Mouse (Mus musculus) gastrocnemius, adult 2 months (tissue): ENCODE measurements at regions not wholly inside any gene's neighbourhood (a gene's known extent, or its start where the extent isn't known, plus 50 kb on each side); places are given as distances from the start of the nearest gene placed in this dataset.
A peak's percentile ranks its signal among the peaks of the same experiment; 100 is the strongest.
"Not testable (repeated sequence)": the region's sequence is repeated elsewhere in the genome, so short reads cannot be mapped to it uniquely, and the experiment has no call there.

Experiments used
- DNase-seq: peaks from one replicate; pipeline ENCODE4 v3.0.0; 2022
- H3K27ac ChIP-seq: fragments of 200-600 bp; 2 replicates; pipeline ENCODE4 v1.8.1; 2022; ENCODE audit warnings: mild to moderate bottlenecking
- H3K4me3 ChIP-seq: fragments of 200-600 bp; 2 replicates; pipeline ENCODE4 v1.8.1; 2022; ENCODE audit warnings: mild to moderate bottlenecking, moderate library complexity
- CTCF ChIP-seq: fragments of 200-600 bp; IDR thresholded peaks from 2 replicates; pipeline ENCODE4 v1.8.1; 2022; ENCODE audit warnings: antibody characterized with exemption, mild to moderate bottlenecking, moderate library complexity
- intact Hi-C: fragments of 180-260 bp; cut with DNase I; formaldehyde crosslinking; loops from one replicate; pipeline ENCODE4 v1.15.1; 2025

DNA sequence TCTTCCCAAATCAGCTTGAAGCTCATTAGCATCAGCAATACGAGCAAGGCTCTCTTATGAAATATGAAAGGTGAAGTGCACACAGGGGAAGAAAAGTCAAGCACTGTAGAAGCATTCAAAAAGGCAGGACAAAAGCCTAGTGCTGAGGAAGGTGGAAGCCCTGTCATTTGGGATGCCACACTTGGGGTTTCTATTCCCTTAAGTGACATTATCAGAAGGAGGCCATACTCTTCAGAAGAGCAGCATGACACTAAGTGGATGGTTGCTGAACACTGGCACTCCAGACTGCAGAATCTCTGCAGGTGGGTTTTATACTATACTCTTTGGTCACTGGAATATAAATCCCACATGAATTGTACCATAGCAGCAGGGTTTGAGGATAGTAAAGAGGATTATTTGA, 120.4 kb upstream of the Pcsk1 start:
- Histone ChIP-seq H3K27ac (no peak overlapping the region), H3K4me3 (no peak overlapping the region)
- no peak for DNase-seq
- TF ChIP-seq CTCF, result no peak
- intact Hi-C loops, result no loop called here

DNA sequence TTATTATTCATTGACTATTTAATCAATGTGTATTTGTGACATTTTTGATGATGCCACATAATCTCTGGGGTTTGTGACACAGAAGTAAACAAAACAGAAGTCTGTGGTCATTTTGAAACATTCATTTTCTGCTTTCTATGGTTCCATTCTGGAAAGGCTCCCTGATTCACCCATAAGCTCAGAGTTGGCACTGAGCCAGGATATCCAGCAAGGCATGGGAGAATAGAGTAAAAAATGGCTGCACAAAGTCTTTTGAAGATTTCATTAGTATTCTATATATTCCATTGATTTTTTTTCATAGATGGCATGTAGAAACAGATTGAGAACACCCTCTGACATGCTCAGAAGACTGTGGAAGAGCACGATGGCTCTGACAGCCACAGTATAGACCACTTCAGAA, 133.8 kb upstream of the Pcsk1 start:
- no peak overlapping the region for H3K27ac ChIP-seq
- intact Hi-C loops, result no loop called here
- DNase-seq, result no peak
- no peak for TF ChIP-seq CTCF
- no peak overlapping the region for H3K4me3 ChIP-seq

DNA sequence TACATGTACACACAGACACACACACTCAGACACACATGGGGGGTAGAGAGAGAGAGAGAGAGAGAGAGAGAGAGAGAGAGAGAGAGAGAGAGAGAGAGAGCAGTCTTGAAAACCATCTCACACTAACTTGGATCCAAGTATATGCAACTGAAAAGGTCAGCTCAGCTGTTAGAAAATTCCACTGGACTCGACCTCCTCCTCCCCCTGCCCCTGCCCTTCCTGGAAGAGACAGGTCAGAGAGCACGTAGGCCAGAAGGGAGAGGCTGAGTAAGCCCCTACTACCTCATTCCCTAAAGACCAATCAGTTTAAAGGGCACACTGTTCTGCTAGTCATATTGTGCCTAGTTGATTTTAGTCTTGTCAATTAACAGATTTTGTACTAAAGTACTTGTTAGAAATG, 105.0 kb upstream of the Cast start:
- H3K4me3 ChIP-seq, DNase-seq, intact Hi-C loops, H3K27ac ChIP-seq: not testable (repeated sequence)

DNA sequence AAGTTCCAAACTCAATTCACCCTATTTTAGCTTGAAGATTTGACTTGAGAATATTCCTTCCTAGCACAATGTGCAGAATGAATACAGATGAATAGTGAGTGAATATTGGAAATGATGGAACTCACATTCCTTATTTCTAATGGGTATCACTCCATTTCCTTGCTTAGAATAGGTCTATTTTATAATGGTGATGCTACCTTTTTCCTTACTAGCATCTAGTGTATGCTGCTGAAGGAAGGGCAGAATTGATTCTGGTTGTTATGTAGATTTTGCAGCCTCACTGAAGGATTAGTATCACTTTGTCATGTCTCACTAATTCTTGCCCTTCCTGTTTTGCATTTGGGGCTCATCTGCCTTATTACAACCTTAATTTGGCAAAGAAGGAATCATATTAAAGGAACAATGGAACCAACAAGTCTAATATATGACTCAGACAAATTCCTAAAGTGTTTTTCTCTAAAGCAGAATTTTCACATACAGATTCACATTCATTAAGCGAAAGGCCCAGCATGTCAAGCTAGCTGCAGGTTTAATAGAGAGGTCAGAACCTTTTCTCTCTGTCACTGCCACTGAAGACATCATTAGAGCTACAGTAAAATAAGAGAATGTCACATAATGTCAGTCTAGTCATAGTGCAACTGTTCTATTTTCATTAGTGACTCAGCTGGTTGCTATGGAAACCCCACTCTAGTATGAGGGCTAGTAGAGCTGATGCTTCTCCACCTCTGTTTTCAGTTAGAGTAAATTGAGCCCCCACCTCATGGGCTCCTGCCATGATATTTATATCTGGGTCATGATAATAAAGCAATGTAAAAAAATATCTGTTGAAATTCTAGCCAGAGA, 94.8 kb upstream of the Cast start:
- intact Hi-C loops, result no loop called here
- Histone ChIP-seq H3K4me3 (no peak overlapping the region), H3K27ac (no peak overlapping the region)
- no peak for TF ChIP-seq CTCF
- DNase-seq, result no peak

DNA sequence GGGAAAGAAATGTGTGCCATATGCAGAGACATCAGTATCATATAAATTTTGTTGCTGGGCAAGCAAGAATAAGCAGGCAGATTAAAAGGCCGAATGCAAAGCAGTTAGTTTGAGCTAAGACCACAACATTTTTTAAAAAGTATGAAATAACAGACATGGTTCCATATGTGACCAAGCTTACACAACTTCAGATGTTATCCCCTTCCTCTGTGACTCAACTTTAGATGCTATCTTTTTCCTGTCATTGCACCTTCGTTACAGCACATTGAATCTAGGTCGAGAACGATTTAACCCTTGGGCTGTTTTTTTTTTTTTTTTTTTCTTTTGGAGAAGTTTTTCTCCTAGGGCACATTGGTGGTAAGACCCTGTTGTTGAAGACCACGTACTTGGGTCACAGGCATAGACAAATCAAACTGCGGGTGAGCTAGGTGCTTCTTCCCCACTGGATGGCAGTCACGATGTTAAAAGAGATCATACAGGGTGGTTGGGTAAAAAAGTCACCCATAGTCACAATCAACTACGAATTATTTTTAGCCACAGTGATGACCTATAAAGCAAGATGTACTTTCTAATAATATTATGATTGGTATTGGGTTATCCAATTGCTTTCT, 81.4 kb upstream of the Cast start:
- intact Hi-C loops, result no loop called here
- TF ChIP-seq CTCF, result no peak
- Histone ChIP-seq H3K4me3 (no peak overlapping the region), H3K27ac (no peak overlapping the region)
- no peak for DNase-seq

DNA sequence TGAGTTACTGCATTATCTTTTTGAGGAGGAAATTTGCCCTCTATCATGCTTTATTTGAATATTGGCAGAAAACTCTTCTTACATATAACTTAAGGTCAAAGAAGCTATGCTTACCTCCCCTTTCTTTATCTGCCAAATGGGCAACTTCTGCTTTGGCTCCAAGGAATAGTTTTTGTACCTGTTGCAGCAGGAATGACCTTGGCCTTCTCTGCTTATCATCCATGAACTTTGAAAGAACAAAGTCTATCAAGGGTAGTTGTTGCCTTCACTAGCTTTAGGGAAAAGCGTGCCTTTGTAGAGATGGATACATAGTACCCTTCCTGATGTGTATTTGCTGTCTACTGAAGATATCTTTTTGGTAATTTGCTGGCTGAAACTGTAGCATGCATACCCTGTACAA, 59.1 kb upstream of the Cast start:
- DNase-seq, result no peak
- intact Hi-C loops, result no loop called here
- no peak overlapping the region for H3K27ac ChIP-seq
- no peak for TF ChIP-seq CTCF
- H3K4me3 ChIP-seq, result no peak overlapping the region

DNA sequence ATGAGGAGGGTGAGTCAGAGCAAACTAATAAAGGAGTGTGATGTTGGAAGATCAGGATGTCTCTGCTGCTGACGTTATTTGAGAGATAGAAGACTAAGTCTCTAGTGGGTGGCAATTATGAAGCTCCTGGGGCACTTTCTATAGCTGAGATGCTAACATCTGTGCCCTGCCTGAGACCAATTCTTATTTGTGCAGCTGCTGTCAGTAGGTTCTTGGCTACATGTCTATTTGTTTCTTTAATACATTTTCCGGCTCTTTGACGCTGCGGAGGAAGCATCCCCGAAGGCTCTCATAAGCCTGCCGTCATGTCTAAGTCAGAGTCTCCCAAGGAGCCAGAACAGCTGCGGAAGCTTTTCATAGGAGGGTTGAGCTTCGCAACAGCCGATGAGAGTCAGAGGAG, 55.4 kb upstream of the Cast start:
- TF ChIP-seq CTCF, result no peak
- Histone ChIP-seq H3K27ac (no peak overlapping the region), H3K4me3 (no peak overlapping the region)
- no peak for DNase-seq
- intact Hi-C loops, result loop anchor here (5.0 kb wide), 1 partner anchor 338 kb away; no protein-coding TSS in a partner anchor

DNA sequence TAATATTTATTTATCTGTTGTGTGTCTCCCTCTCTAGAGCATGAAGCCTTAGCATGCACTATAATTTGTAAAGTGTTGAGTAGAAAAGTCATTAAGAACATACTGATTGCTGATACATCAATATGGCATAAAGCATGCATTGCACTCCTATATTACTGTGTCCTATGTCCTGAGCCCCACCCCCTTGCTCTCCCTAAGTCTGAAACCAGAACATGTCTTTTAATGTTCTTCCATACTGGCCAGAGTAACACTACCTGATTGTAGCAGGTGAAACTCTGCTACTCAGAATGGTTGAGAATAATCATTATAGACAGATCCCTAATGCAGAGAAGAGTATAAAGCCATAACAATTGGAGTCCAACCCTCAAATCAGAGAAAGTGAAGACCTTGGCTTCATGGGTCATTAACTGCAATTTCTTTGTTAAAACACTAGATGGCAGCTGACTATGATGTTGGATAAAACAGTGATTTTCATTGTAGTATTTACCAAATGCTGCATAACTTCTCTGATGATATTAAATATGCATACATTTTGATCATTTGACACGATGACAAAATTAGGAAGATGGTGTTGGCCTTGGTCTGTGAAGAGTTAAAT, 52.9 kb upstream of the Cast start:
- TF ChIP-seq CTCF, result peak; percentile 64
- intact Hi-C loops, result loop anchor here (5.0 kb wide), 1 partner anchor 341 kb away; no protein-coding TSS in a partner anchor
- Histone ChIP-seq H3K27ac (no peak overlapping the region), H3K4me3 (no peak overlapping the region)
- DNase-seq, result no peak
